Mouse (Mus musculus) embryonic facial prominence, embryonic 15.5 days (tissue): ENCODE measurements around the gene 4930453N24Rik. TPM values are rescaled to one million over a fixed set of nuclear protein-coding genes. Genes with fewer than 3 reads are reported as not detected.
A peak's percentile ranks its signal among the peaks of the same experiment; 100 is the strongest.

ENCODE experiments used
- ATAC-seq: fragments of 200-750 bp; cut with Nextera tagmentation; 2 replicates; pipeline ENCODE4 v1.8.0; 2017; ENCODE audit warnings: low read depth, moderate TSS enrichment; ENCODE audit not compliant: insufficient number of reproducible peaks, low FRiP score, low TSS enrichment
- H3K27ac ChIP-seq: fragments of 300-500 bp; sonication (generic); replicated peaks from 2 replicates; pipeline ENCODE4 v1.5.1; 2015; ENCODE audit warnings: mild to moderate bottlenecking, inconsistent platforms
- H3K27me3 ChIP-seq: fragments of 300-500 bp; sonication (generic); 2 replicates; pipeline ENCODE4 v1.6.1; 2015; ENCODE audit warnings: inconsistent platforms
- H3K36me3 ChIP-seq: fragments of 300-500 bp; sonication (generic); 2 replicates; pipeline ENCODE4 v1.6.1; 2015; ENCODE audit warnings: mild to moderate bottlenecking, inconsistent platforms
- H3K4me1 ChIP-seq: fragments of 300-500 bp; sonication (generic); 2 replicates; pipeline ENCODE4 v1.6.1; 2015; ENCODE audit warnings: inconsistent platforms
- H3K4me2 ChIP-seq: fragments of 300-500 bp; sonication (generic); replicated peaks from 2 replicates; pipeline ENCODE4 v1.6.1; 2015; ENCODE audit warnings: mild to moderate bottlenecking, inconsistent platforms
- H3K4me3 ChIP-seq: fragments of 300-500 bp; sonication (generic); replicated peaks from 2 replicates; pipeline ENCODE4 v1.5.1; 2015; ENCODE audit warnings: mild to moderate bottlenecking, inconsistent platforms
- H3K9ac ChIP-seq: fragments of 300-500 bp; sonication (generic); 2 replicates; pipeline ENCODE4 v1.6.1; 2015; ENCODE audit warnings: inconsistent platforms
- H3K9me3 ChIP-seq: fragments of 300-500 bp; sonication (generic); replicated peaks from 2 replicates; pipeline ENCODE4 v1.6.1; 2016; ENCODE audit warnings: inconsistent platforms
- WGBS: fragments of 180-500 bp; shearing (Covaris S2); methylation state at CpG from one replicate; pipeline ENCODE4 v1.1.7; 2015; 5-methylcytosine and 5-hydroxymethylcytosine counted together
- polyA plus RNA-seq: library from polyadenylated mRNA; unstranded; fragments of >200 nt; fragmentation: Nextera tagmentation; extraction: Ambion mirVana; gene quantifications from 2 replicates; pipeline ENCODE4 v1.2.1, GENCODE M21; 2015

4930453N24Rik gene
- polyA plus RNA-seq, 1 experiment from 2014 or later: 21.7 TPM

- WGBS: 67% methylated on average over 6 of the region's 6 CpGs
- H3K27me3 ChIP-seq: no peaks in the 10 kb centered on the region
- no peak overlapping the region for H3K4me3 ChIP-seq
- no peak overlapping the region for H3K4me2 ChIP-seq
- no peaks in the 10 kb centered on the region for H3K4me1 ChIP-seq
- no peak overlapping the region for H3K9ac ChIP-seq
- H3K27ac ChIP-seq: no peak overlapping the region
- no peak for ATAC-seq
- peaks cover 10% of the 10 kb centered on the region for H3K36me3 ChIP-seq
- peaks cover 10% of the 10 kb centered on the region; the same call in 1 of the 2 replicates for H3K9me3 ChIP-seq
Measured at GRCm38 (mm10) chr16:64758561-64759244, 12.3 kb downstream of the 4930453N24Rik start.

GRCm38 (mm10) chr16:64757666-64758400 lies 13.1 kb downstream of the 4930453N24Rik start:
- Histone ChIP-seq H3K36me3 (peaks cover 1% of the 10 kb centered on the region), H3K9me3 (peaks cover 1% of the 10 kb centered on the region; the same call in 1 of the 2 replicates), H3K4me1 (no peaks in the 10 kb centered on the region), H3K27me3 (no peaks in the 10 kb centered on the region), H3K9ac (no peak overlapping the region), H3K27ac (no peak overlapping the region), H3K4me2 (no peak overlapping the region), H3K4me3 (no peak overlapping the region)
- WGBS: 76% methylated on average over 7 of the region's 7 CpGs
- ATAC-seq: no peak

- H3K27ac ChIP-seq: no peak overlapping the region
- no peak for ATAC-seq
- H3K9ac ChIP-seq: no peak overlapping the region
- H3K4me3 ChIP-seq: no peak overlapping the region
- 71% methylated on average over 6 of the region's 6 CpGs for WGBS
- H3K9me3 ChIP-seq: no peaks in the 10 kb centered on the region
- H3K4me2 ChIP-seq: no peak overlapping the region
- no peaks in the 10 kb centered on the region for H3K27me3 ChIP-seq
- H3K4me1 ChIP-seq: no peaks in the 10 kb centered on the region
- H3K36me3 ChIP-seq: no peaks in the 10 kb centered on the region
Measured at GRCm38 (mm10) chr16:64756321-64756720, 14.6 kb downstream of the 4930453N24Rik start.

GRCm38 (mm10) chr16:64754743-64755139 lies 16.2 kb downstream of the 4930453N24Rik start:
- 34% methylated on average over 3 of the region's 3 CpGs for WGBS
- no peak overlapping the region for H3K9ac ChIP-seq
- no peak overlapping the region for H3K4me3 ChIP-seq
- H3K4me1 ChIP-seq: no peaks in the 10 kb centered on the region
- H3K9me3 ChIP-seq: no peaks in the 10 kb centered on the region
- ATAC-seq: no peak
- H3K27me3 ChIP-seq: no peaks in the 10 kb centered on the region
- no peak overlapping the region for H3K27ac ChIP-seq
- no peak overlapping the region for H3K4me2 ChIP-seq
- no peaks in the 10 kb centered on the region for H3K36me3 ChIP-seq

GRCm38 (mm10) chr16:64753990-64754742 lies 16.8 kb downstream of the 4930453N24Rik start:
- 50% methylated on average over 3 of the region's 3 CpGs for WGBS
- no peak for ATAC-seq
- no peak overlapping the region for H3K4me3 ChIP-seq

GRCm38 (mm10) chr16:64748237-64748636 lies 22.7 kb downstream of the 4930453N24Rik start:
- no peak for ATAC-seq
- no peak overlapping the region for H3K9ac ChIP-seq
- H3K27me3 ChIP-seq: no peaks in the 10 kb centered on the region
- no peaks in the 10 kb centered on the region for H3K36me3 ChIP-seq
- no peak overlapping the region for H3K27ac ChIP-seq
- no peaks in the 10 kb centered on the region for H3K4me1 ChIP-seq
- WGBS: 9% methylated on average over 10 of the region's 10 CpGs
- H3K9me3 ChIP-seq: no peaks in the 10 kb centered on the region
- no peak overlapping the region for H3K4me2 ChIP-seq
- H3K4me3 ChIP-seq: no peak overlapping the region

More at GRCm38 (mm10) chr16:64753990-64754742, 16.8 kb downstream of the 4930453N24Rik start:
- Histone ChIP-seq H3K4me2 (no peak overlapping the region), H3K4me1 (no peaks in the 10 kb centered on the region), H3K36me3 (no peaks in the 10 kb centered on the region), H3K27ac (no peak overlapping the region), H3K27me3 (no peaks in the 10 kb centered on the region), H3K9me3 (no peaks in the 10 kb centered on the region), H3K9ac (no peak overlapping the region)

- H3K4me3 ChIP-seq: no peak overlapping the region
- H3K4me1 ChIP-seq: no peaks in the 10 kb centered on the region
- no peak overlapping the region for H3K27ac ChIP-seq
- H3K9ac ChIP-seq: no peak overlapping the region
- H3K4me2 ChIP-seq: no peak overlapping the region
- ATAC-seq: no peak
- no peaks in the 10 kb centered on the region for H3K9me3 ChIP-seq
- 83% methylated on average over 4 of the region's 4 CpGs for WGBS
- H3K36me3 ChIP-seq: no peaks in the 10 kb centered on the region
- no peaks in the 10 kb centered on the region for H3K27me3 ChIP-seq
Measured at GRCm38 (mm10) chr16:64745089-64745488, 25.9 kb downstream of the 4930453N24Rik start.

- Histone ChIP-seq H3K36me3 (no peaks in the 10 kb centered on the region), H3K4me1 (no peaks in the 10 kb centered on the region), H3K4me3 (no peak overlapping the region), H3K4me2 (no peak overlapping the region), H3K9me3 (no peaks in the 10 kb centered on the region), H3K27ac (no peak overlapping the region), H3K9ac (no peak overlapping the region), H3K27me3 (no peaks in the 10 kb centered on the region)
- WGBS: 29% methylated on average over 5 of the region's 5 CpGs
- ATAC-seq: peak; percentile 29; the same call in 1 of the 2 replicates
Measured at GRCm38 (mm10) chr16:64737289-64737688, 33.7 kb downstream of the 4930453N24Rik start.

GRCm38 (mm10) chr16:64723273-64724057 lies 47.5 kb downstream of the 4930453N24Rik start:
- Histone ChIP-seq H3K36me3 (no peaks in the 10 kb centered on the region), H3K27me3 (no peaks in the 10 kb centered on the region), H3K9ac (no peak overlapping the region), H3K27ac (no peak overlapping the region), H3K4me2 (no peak overlapping the region), H3K4me1 (no peaks in the 10 kb centered on the region), H3K9me3 (no peaks in the 10 kb centered on the region), H3K4me3 (no peak overlapping the region)
- peak; percentile 75; the same call in 1 of the 2 replicates for ATAC-seq
- 41% methylated on average over 4 of the region's 4 CpGs for WGBS

GRCm38 (mm10) chr16:64721542-64721941 lies 49.4 kb downstream of the 4930453N24Rik start:
- Histone ChIP-seq H3K36me3 (no peaks in the 10 kb centered on the region), H3K4me1 (peaks cover 6% of the 10 kb centered on the region; the same call in 1 of the 2 replicates), H3K27me3 (no peaks in the 10 kb centered on the region), H3K4me3 (no peak overlapping the region), H3K4me2 (no peak overlapping the region), H3K9ac (no peak overlapping the region), H3K9me3 (no peaks in the 10 kb centered on the region), H3K27ac (no peak overlapping the region)
- 68% methylated on average over 5 of the region's 5 CpGs for WGBS
- no peak for ATAC-seq
